Mouse (Mus musculus) Patski (cell line): Measurements from ENCODE around the gene Bpifb2. TPM values are rescaled to one million over a fixed set of nuclear protein-coding genes. Genes with fewer than 3 reads are reported as not detected.

Source experiments
- ATAC-seq: fragments of 100-300 bp; one replicate; pipeline ENCODE4 v1.8.0; 2021
- CTCF ChIA-PET: fragments of 350-600 bp; sonication (Branson Sonifier 250); formaldehyde crosslinking; loops from one replicate; lab custom pipeline; 2022; ENCODE audit warnings: inconsistent platforms; lab: Charles Lee
- POLR2A ChIA-PET: fragments of 350-600 bp; sonication (Branson Sonifier 250); formaldehyde crosslinking; loops from one replicate; lab custom pipeline; 2022; ENCODE audit warnings: antibody characterized with exemption, inconsistent platforms; lab: Charles Lee
- DNase-seq: peaks from one replicate; pipeline ENCODE4 v3.0.0-alpha.2; 2011; ENCODE audit warnings: low read depth, low spot score
- H3K27me3 ChIP-seq: fragments of 371-371 bp; one replicate; pipeline ENCODE4 v1.5.1; 2021
- CTCF ChIP-seq: fragments of 100-300 bp; IDR thresholded peaks from one replicate; pipeline ENCODE4 v1.5.1; 2021
- in situ Hi-C: fragments of 300-500 bp; cut with MboI; formaldehyde crosslinking; loops from 3 replicates; pipeline ENCODE4 v1.11.1; 2018; ENCODE audit warnings: low pct_unique_long_range_greater_than_20kb, mixed read lengths
- polyA plus RNA-seq: library from polyadenylated mRNA; unstranded; gene quantifications from one replicate; pipeline ENCODE4 v1.2.3, GENCODE M21; 2021

Bpifb2 gene
- polyA plus RNA-seq, 1 experiment from 2014 or later: not detected

- DNase-seq (no peak), ATAC-seq (no peak)
- H3K27me3 ChIP-seq: peaks cover 6% of the 10 kb centered on the region
- ChIA-PET POLR2A (no interaction called here), CTCF (interaction anchor here (0.9 to 1.4 kb wide), 2 partner anchors 8 to 13 kb away, joined by 3 read pairs; no protein-coding TSS in a partner anchor)
- in situ Hi-C loops: loop anchor here (10.0 kb wide), 1 partner anchor 265 kb away; no protein-coding TSS in a partner anchor
- TF ChIP-seq CTCF: no peak
Observed at GRCm38 (mm10) chr2:153929871-153930413, 55.1 kb downstream of the Bpifb2 start.

- DNase-seq (no peak), ATAC-seq (no peak)
- in situ Hi-C loops: no loop called here
- no peak for TF ChIP-seq CTCF
- H3K27me3 ChIP-seq: peaks cover 6% of the 10 kb centered on the region
- ChIA-PET CTCF (interaction anchor here (0.9 kb wide), 1 partner anchor 9 kb away, joined by 3 read pairs; no protein-coding TSS in a partner anchor), POLR2A (no interaction called here)
Observed at GRCm38 (mm10) chr2:153931125-153931524, 56.3 kb downstream of the Bpifb2 start.

- TF ChIP-seq CTCF: no peak
- CTCF ChIA-PET: no interaction called here
- ATAC-seq (no peak), DNase-seq (no peak)
- POLR2A ChIA-PET: no interaction called here
- in situ Hi-C loops: no loop called here
- no peaks in the 10 kb centered on the region for H3K27me3 ChIP-seq
Observed at GRCm38 (mm10) chr2:153933311-153933710, 58.5 kb downstream of the Bpifb2 start.

- ChIA-PET CTCF (no interaction called here), POLR2A (no interaction called here)
- no peak for TF ChIP-seq CTCF
- in situ Hi-C loops: no loop called here
- no peak for DNase-seq
- no peak for ATAC-seq
- H3K27me3 ChIP-seq: no peaks in the 10 kb centered on the region
Observed at GRCm38 (mm10) chr2:153935348-153935747, 60.5 kb downstream of the Bpifb2 start.

GRCm38 (mm10) chr2:153937843-153938242 is 63.0 kb downstream of the Bpifb2 start, which contains the start of gene Bpifb4:
TSS of gene Bpifb4 (plus strand) at chr2:153938212.
- POLR2A ChIA-PET: no interaction called here
- in situ Hi-C loops: no loop called here
- H3K27me3 ChIP-seq: no peaks in the 10 kb centered on the region
- CTCF ChIA-PET: no interaction called here
- no peak for DNase-seq
- ATAC-seq: no peak
- no peak for TF ChIP-seq CTCF

GRCm38 (mm10) chr2:153943537-153943936 is 68.7 kb downstream of the Bpifb2 start:
- peaks cover 3% of the 10 kb centered on the region for H3K27me3 ChIP-seq
- POLR2A ChIA-PET: no interaction called here
- in situ Hi-C loops: no loop called here
- peak; percentile 73 for TF ChIP-seq CTCF
- CTCF ChIA-PET: interaction anchor here (1.5 kb wide), 1 partner anchor 76 kb away, joined by 3 read pairs; no protein-coding TSS in a partner anchor
- DNase-seq (no peak), ATAC-seq (no peak)

- in situ Hi-C loops: no loop called here
- ChIA-PET CTCF (no interaction called here), POLR2A (no interaction called here)
- ATAC-seq (no peak), DNase-seq (no peak)
- H3K27me3 ChIP-seq: peaks cover 3% of the 10 kb centered on the region
- TF ChIP-seq CTCF: no peak
Observed at GRCm38 (mm10) chr2:153944567-153944966, 69.7 kb downstream of the Bpifb2 start.

Other genes starting within 250 kb of the Bpifb2 start
- gene Commd7, start 242.3 kb upstream of the Bpifb2 start, polyA plus RNA-seq: 36.7 TPM
- gene Dnmt3b, start 225.6 kb upstream of the Bpifb2 start, polyA plus RNA-seq: 1.6 TPM
- 0.05 TPM for gene Dnmt3c, start 178.4 kb upstream of the Bpifb2 start, polyA plus RNA-seq
- 118 TPM for gene Mapre1, start 133.8 kb upstream of the Bpifb2 start, polyA plus RNA-seq
- 0.83 TPM for gene Efcab8, start 95.1 kb upstream of the Bpifb2 start, polyA plus RNA-seq
- not detected for gene Sun5, start 4.0 kb upstream of the Bpifb2 start, polyA plus RNA-seq
- not detected for gene Bpifb6, start 25.3 kb downstream of the Bpifb2 start, polyA plus RNA-seq
- not detected for gene Bpifb3, start 43.2 kb downstream of the Bpifb2 start, polyA plus RNA-seq
- not detected for gene Bpifb4, start 63.2 kb downstream of the Bpifb2 start, polyA plus RNA-seq
- gene Bpifa6, start 99.9 kb downstream of the Bpifb2 start, polyA plus RNA-seq: not detected
- gene Bpifa2, start 133.2 kb downstream of the Bpifb2 start, polyA plus RNA-seq: not detected